Mouse (Mus musculus): ENCODE results near the gene Snai1. TPM values are rescaled to one million over a fixed set of nuclear protein-coding genes. Genes with fewer than 3 reads are reported as not detected.

Snai1 gene
- total RNA-seq, 2 experiments from 2014 or later = 0.64 to 0.82 TPM

DNA sequence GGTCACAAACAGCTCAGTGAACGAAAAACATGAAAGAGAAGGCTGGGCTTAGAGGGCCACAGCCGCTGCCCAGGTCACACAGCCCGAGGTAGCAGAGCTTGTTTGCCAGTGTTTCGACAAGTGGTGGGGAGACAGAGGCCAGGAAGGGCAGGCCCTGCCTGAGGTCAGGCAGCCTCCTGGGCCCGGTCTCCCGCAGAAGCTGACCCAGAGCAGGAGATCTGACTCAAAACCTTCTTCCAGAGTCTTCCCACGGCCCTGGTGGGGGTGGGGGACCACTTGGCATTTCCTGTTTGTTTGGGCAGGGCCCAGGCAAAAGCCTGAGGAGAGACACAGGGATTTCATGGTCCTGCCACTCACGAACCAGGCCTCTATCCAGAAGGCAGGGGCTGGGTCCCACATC lies 48.0 kb downstream of the Snai1 start:
- DNase-seq (ENCODE audit: low spot score in 2 of 2) = no peak
- no peak for TF ChIP-seq CTCF (conservative IDR thresholded peaks at IDR 0.05)

DNA sequence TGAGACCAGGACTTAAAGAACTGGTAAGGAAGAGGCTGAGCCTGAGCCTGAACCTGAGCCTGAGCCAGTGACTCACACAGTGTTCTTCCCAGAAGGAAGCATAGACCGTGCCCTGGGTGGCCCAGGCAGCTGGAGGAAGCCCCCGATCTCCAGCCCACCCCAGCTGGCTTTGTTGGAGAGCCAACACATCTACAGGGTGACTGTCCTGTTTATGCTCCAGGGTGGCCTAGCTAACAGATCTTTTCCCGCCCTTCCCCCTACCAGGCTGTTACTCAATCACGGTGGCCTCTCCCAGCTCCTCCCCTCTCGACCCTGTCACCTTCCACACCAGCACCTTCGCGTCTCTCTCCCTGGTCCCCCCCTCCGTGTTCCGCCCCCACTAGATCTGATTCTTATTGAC lies 49.0 kb downstream of the Snai1 start:
- Histone ChIP-seq H3K4me3 (no peak overlapping the region), H3K27ac (no peak overlapping the region)
- TF ChIP-seq CTCF (conservative IDR thresholded peaks at IDR 0.05) = no peak
- DNase-seq (ENCODE audit: low spot score in 2 of 2) = no peak

More for the DNA sequence above, 48.0 kb downstream of the Snai1 start:
- H3K4me3 ChIP-seq = no peak overlapping the region
- no peak overlapping the region; the same call in 1 of the 2 replicates for H3K27ac ChIP-seq

DNA sequence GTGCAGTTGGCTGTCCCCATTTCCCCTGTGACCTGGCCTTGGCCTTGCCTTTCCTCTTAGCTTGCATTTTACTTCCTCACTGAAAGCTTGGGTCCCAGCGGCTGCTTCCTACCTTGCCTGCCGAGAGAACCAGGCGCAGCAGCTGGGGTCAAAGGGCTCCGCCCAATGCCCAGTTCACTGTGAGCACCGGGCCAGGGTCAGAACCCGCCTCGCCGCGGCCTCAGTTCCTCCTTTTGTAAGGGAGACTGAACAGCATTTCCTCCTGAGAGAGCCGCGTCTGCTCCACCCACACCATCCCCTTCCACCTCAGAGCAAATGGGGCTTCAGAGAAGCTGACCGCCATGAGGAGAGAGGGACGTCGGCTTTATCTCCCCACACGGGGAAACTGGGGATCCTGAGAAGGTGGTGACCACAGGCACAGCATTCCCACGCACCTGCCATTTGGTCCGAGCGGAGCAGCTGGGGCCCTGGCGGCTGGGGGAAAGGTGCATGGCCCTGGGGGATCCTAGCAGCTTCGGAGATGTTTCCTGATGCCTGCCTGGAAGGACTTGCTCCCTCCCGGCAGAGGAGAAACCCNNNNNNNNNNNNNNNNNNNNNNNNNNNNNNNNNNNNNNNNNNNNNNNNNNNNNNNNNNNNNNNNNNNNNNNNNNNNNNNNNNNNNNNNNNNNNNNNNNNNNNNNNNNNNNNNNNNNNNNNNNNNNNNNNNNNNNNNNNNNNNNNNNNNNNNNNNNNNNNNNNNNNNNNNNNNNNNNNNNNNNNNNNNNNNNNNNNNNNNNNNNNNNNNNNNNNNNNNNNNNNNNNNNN lies 51.0 kb downstream of the Snai1 start:
- peak overlapping the region; percentile 66 for H3K27ac ChIP-seq

More for the DNA sequence above, 51.0 kb downstream of the Snai1 start:
- DNase-seq (ENCODE audit: low spot score in 2 of 2) = no peak
- peak overlapping the region; percentile 37 for H3K4me3 ChIP-seq
- TF ChIP-seq CTCF (conservative IDR thresholded peaks at IDR 0.05) = no peak; the same call in 1 of the 2 replicates

Other genes with a start within 250 kb of the Snai1 start
- gene B4galt5, start 189.0 kb upstream of the Snai1 start, total RNA-seq (2021) = 10 to 100 TPM; 38.1 to 43.9 TPM
- 10 to 100 TPM; 33.2 to 34.5 TPM for gene Slc9a8, start 116.5 kb upstream of the Snai1 start, total RNA-seq (2021)
- gene Rnf114, start 45.5 kb upstream of the Snai1 start, total RNA-seq (2021) = 10 to 100 TPM; 50.9 to 51.6 TPM
- gene Spata2, start 45.3 kb upstream of the Snai1 start, total RNA-seq (2021) = 10 to 100 TPM; 80.9 to 82.4 TPM
- 100 to 1,000 TPM; 216 to 232 TPM for gene Ube2v1, start 93.9 kb downstream of the Snai1 start, total RNA-seq (2021)
- gene Gm20431, start 123.3 kb downstream of the Snai1 start, total RNA-seq (2021) = 10 to 100 TPM; 36.5 to 44.2 TPM
- 10 to 100 TPM; 25.8 to 32.0 TPM for gene Cebpb, start 150.7 kb downstream of the Snai1 start, total RNA-seq (2021)
- gene Tmem189, start 151.6 kb downstream of the Snai1 start, total RNA-seq (2021) = 10 to 100 TPM; 43.6 to 46.9 TPM

Measured in layer of hippocampus, adult 2 months (tissue).